Mouse (Mus musculus): ENCODE measurements at regions not wholly inside any gene's neighbourhood (a gene's known extent, or its start where the extent isn't known, plus 50 kb on each side); places are given as distances from the start of the nearest gene placed in this dataset.

DNA sequence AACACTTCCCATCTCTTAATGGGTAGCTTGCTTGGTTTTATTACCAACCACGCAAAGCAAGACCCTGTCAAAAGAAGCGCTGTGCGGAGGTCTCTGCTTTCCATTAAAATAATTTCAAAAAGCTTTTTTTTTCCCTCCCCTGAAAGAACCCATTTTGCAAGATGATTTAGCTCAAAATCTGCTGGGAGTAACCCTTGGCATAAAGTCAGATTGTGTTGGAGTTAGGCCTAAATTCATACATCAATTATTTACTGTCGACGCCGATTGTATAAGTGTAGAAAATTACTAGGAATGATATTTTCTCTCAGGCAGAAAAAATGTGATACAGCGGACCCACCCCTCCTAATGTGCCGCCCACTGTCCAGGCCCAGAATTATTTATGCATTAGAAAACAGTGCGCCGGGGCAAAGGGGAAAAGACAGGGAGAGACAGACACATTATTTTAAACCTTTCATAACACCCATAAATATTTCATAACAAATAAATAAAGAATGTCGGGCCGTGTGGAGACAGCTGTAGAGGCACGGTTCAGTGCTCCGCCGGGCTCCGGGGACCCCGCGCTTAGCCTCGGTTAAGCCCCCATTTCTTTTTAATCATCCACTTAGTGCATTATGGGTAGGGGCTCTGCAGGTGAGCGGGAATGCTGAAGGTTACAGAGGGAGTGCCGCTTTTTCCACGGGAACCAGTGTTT lies 251.3 kb upstream of the Irx4 start:
- DNase-seq = no peak
- no peaks in the 10 kb centered on the region for H3K36me3 ChIP-seq (ENCODE audit: control insufficient read depth, insufficient read depth, low read length)
- TF ChIP-seq CTCF (IDR thresholded peaks at IDR 0.05; ENCODE audit: borderline replicate concordance, control insufficient read depth, extremely low read depth, insufficient read depth, low read length, poor library complexity) (no peak), POLR2A (IDR thresholded peaks at IDR 0.05; ENCODE audit: control insufficient read depth, extremely low read depth, insufficient read depth, low read length, poor library complexity) (no peak)
- no peak overlapping the region for H3K4me3 ChIP-seq (ENCODE audit: control insufficient read depth, insufficient read depth, low read length)
- H3K27me3 ChIP-seq (ENCODE audit: control insufficient read depth, insufficient read depth, low read length) = no peaks in the 10 kb centered on the region
- no peak overlapping the region for H3K27ac ChIP-seq (ENCODE audit: control insufficient read depth, insufficient read depth, low read length)
- no peaks in the 10 kb centered on the region for H3K4me1 ChIP-seq (replicated peaks; ENCODE audit: control insufficient read depth, insufficient read depth, low read length)
- 82% methylated on average over 22 of the region's 22 CpGs for WGBS

DNA sequence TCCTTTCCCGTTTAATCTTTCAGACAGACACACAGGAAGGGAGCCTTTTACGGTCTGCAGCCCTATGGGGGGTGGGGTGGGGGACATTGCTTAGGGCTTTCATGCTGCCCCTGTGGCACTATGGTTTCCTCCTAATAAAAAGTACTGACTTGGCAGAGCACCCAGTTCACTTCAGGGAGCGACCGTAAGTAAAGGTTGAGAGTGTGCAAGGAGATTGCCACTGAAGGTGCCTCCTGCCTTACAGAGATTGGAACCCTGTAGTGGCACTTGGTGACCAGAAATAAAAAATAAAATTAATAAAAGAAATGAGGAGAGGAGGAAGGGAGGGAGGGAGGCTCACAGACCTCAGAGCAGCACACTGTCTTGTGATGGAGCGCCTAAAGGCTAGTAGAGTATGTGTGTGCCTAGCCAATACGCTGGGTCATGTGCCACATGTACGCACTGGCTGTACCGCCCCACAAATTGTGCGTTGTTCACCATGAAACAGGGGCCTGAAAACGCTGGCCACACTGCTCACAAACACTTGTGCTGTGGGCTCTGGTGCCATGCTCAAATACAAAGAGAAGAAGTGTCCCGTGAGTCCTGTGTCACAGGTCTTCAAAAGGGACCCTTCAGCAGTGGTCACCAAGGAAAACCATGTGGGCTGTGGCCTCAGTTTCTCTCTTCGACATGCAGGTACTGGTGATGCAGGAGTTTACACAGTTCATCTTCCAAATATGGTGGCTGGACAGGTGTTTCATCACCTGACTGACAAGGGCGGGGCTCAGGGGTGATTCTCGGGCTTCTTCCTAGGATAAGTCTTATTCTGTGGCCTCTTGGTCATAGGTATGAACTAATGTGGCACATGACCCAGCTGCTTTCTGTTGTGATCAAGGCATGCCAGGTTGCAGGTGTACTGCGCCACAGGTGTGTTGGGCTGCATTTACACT lies 250.5 kb upstream of the Irx4 start:
- TF ChIP-seq POLR2A (IDR thresholded peaks at IDR 0.05; ENCODE audit: control insufficient read depth, extremely low read depth, insufficient read depth, low read length, poor library complexity) = no peak
- TF ChIP-seq CTCF (IDR thresholded peaks at IDR 0.05; ENCODE audit: borderline replicate concordance, control insufficient read depth, extremely low read depth, insufficient read depth, low read length, poor library complexity) = no peak
- Histone ChIP-seq H3K36me3 (ENCODE audit: control insufficient read depth, insufficient read depth, low read length) (no peaks in the 10 kb centered on the region), H3K4me3 (ENCODE audit: control insufficient read depth, insufficient read depth, low read length) (no peak overlapping the region), H3K27me3 (ENCODE audit: control insufficient read depth, insufficient read depth, low read length) (no peaks in the 10 kb centered on the region), H3K4me1 (replicated peaks; ENCODE audit: control insufficient read depth, insufficient read depth, low read length) (no peaks in the 10 kb centered on the region), H3K27ac (ENCODE audit: control insufficient read depth, insufficient read depth, low read length) (no peak overlapping the region)
- WGBS = 88% methylated on average over 15 of the region's 15 CpGs
- no peak for DNase-seq

GRCm38 (mm10) chr13:73019181-73019580 lies 241.1 kb upstream of the Irx4 start:
- H3K4me1 ChIP-seq (replicated peaks; ENCODE audit: control insufficient read depth, insufficient read depth, low read length) = no peaks in the 10 kb centered on the region
- no peaks in the 10 kb centered on the region for H3K36me3 ChIP-seq (ENCODE audit: control insufficient read depth, insufficient read depth, low read length)
- no peaks in the 10 kb centered on the region for H3K27me3 ChIP-seq (ENCODE audit: control insufficient read depth, insufficient read depth, low read length)
- TF ChIP-seq POLR2A (IDR thresholded peaks at IDR 0.05; ENCODE audit: control insufficient read depth, extremely low read depth, insufficient read depth, low read length, poor library complexity) (no peak), CTCF (IDR thresholded peaks at IDR 0.05; ENCODE audit: borderline replicate concordance, control insufficient read depth, extremely low read depth, insufficient read depth, low read length, poor library complexity) (no peak)
- 94% methylated on average over 10 of the region's 10 CpGs for WGBS
- H3K27ac ChIP-seq (ENCODE audit: control insufficient read depth, insufficient read depth, low read length) = no peak overlapping the region
- no peak overlapping the region for H3K4me3 ChIP-seq (ENCODE audit: control insufficient read depth, insufficient read depth, low read length)
- no peak for DNase-seq

- WGBS = 77% methylated on average over 3 of the region's 3 CpGs
- no peaks in the 10 kb centered on the region for H3K4me1 ChIP-seq (replicated peaks; ENCODE audit: control insufficient read depth, insufficient read depth, low read length)
- DNase-seq = no peak
Observed at GRCm38 (mm10) chr13:73031217-73031616, 229.1 kb upstream of the Irx4 start.

GRCm38 (mm10) chr13:73033055-73033454 lies 227.2 kb upstream of the Irx4 start:
- no peaks in the 10 kb centered on the region for H3K36me3 ChIP-seq (ENCODE audit: control insufficient read depth, insufficient read depth, low read length)
- no peak overlapping the region for H3K27ac ChIP-seq (ENCODE audit: control insufficient read depth, insufficient read depth, low read length)
- no peaks in the 10 kb centered on the region for H3K4me1 ChIP-seq (replicated peaks; ENCODE audit: control insufficient read depth, insufficient read depth, low read length)
- no peak overlapping the region for H3K4me3 ChIP-seq (ENCODE audit: control insufficient read depth, insufficient read depth, low read length)
- no peaks in the 10 kb centered on the region for H3K27me3 ChIP-seq (ENCODE audit: control insufficient read depth, insufficient read depth, low read length)
- 37% methylated on average over 3 of the region's 3 CpGs for WGBS
- no peak for DNase-seq
- peak; percentile 14; the same call in 1 of the 2 replicates for TF ChIP-seq CTCF (IDR thresholded peaks at IDR 0.05; ENCODE audit: borderline replicate concordance, control insufficient read depth, extremely low read depth, insufficient read depth, low read length, poor library complexity)
- TF ChIP-seq POLR2A (IDR thresholded peaks at IDR 0.05; ENCODE audit: control insufficient read depth, extremely low read depth, insufficient read depth, low read length, poor library complexity) = no peak

More at GRCm38 (mm10) chr13:73031217-73031616, 229.1 kb upstream of the Irx4 start:
- TF ChIP-seq POLR2A (IDR thresholded peaks at IDR 0.05; ENCODE audit: control insufficient read depth, extremely low read depth, insufficient read depth, low read length, poor library complexity) (no peak), CTCF (IDR thresholded peaks at IDR 0.05; ENCODE audit: borderline replicate concordance, control insufficient read depth, extremely low read depth, insufficient read depth, low read length, poor library complexity) (no peak)
- H3K4me3 ChIP-seq (ENCODE audit: control insufficient read depth, insufficient read depth, low read length) = no peak overlapping the region
- no peak overlapping the region for H3K27ac ChIP-seq (ENCODE audit: control insufficient read depth, insufficient read depth, low read length)
- no peaks in the 10 kb centered on the region for H3K36me3 ChIP-seq (ENCODE audit: control insufficient read depth, insufficient read depth, low read length)
- H3K27me3 ChIP-seq (ENCODE audit: control insufficient read depth, insufficient read depth, low read length) = no peaks in the 10 kb centered on the region

- 51% methylated on average over 10 of the region's 10 CpGs for WGBS
- H3K4me1 ChIP-seq (replicated peaks; ENCODE audit: control insufficient read depth, insufficient read depth, low read length) = no peaks in the 10 kb centered on the region
- H3K4me3 ChIP-seq (ENCODE audit: control insufficient read depth, insufficient read depth, low read length) = no peak overlapping the region
- TF ChIP-seq CTCF (IDR thresholded peaks at IDR 0.05; ENCODE audit: borderline replicate concordance, control insufficient read depth, extremely low read depth, insufficient read depth, low read length, poor library complexity) (no peak), POLR2A (IDR thresholded peaks at IDR 0.05; ENCODE audit: control insufficient read depth, extremely low read depth, insufficient read depth, low read length, poor library complexity) (no peak)
- no peaks in the 10 kb centered on the region for H3K36me3 ChIP-seq (ENCODE audit: control insufficient read depth, insufficient read depth, low read length)
- H3K27me3 ChIP-seq (ENCODE audit: control insufficient read depth, insufficient read depth, low read length) = no peaks in the 10 kb centered on the region
- no peak overlapping the region for H3K27ac ChIP-seq (ENCODE audit: control insufficient read depth, insufficient read depth, low read length)
- DNase-seq = no peak
Observed at GRCm38 (mm10) chr13:73034065-73034831, 226.0 kb upstream of the Irx4 start.
